Mouse (Mus musculus) adrenal gland, adult (tissue): ENCODE results near the gene Tgm7.

Source experiments
- DNase-seq, 2 experiments: peaks; one replicate each; pipeline ENCODE4 v3.0.0; 2022 to 2023; ENCODE audit warnings: low spot score in 1 of 2; ENCODE audit not compliant: inconsistent age in 2 of 2

Gene Tgm7

GRCm38 (mm10) chr2:121074747-121075146 lies 34.8 kb downstream of the Tgm7 start:
- no peak for DNase-seq

DNA sequence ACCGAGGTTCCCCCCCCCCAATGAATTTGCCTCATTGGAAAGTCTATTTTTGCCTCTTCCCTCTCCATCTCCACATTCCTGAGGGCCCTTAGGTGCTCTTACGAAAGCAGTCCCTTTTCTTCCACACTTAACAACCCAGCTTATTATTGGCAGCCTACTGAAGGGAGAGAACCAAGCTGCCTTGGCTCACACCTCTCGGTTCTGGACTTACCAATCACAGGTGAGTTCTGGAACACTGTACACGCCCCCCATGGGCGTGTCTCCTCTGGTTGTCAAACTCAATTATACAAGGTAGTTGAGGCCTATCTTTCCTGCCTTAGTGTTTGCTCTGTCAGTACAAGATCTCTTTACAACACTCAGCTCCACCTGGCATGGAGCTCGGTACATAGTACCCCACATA lies 37.7 kb downstream of the Tgm7 start:
- no peak for DNase-seq

GRCm38 (mm10) chr2:121069506-121069905 lies 40.1 kb downstream of the Tgm7 start:
- DNase-seq, result no peak

DNA sequence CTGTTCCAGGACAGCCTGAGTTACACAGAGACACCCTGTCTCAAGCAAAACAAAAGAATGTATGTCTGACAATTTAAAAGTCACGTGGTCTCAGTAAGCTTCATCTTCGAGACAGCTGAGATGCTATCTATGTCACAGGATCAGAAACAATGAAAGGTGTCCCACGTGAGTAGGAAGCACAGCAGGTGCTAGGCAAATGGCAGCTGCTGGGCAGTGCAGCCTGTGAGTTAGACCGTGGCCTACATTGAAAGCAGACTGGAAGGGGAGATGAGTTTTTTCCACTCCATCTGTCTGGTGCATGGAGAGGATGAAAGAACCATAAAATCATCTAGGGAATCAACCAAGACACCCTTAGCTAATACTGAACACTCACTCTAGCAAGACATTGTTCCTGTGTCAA lies 42.5 kb downstream of the Tgm7 start:
- DNase-seq, result no peak

DNA sequence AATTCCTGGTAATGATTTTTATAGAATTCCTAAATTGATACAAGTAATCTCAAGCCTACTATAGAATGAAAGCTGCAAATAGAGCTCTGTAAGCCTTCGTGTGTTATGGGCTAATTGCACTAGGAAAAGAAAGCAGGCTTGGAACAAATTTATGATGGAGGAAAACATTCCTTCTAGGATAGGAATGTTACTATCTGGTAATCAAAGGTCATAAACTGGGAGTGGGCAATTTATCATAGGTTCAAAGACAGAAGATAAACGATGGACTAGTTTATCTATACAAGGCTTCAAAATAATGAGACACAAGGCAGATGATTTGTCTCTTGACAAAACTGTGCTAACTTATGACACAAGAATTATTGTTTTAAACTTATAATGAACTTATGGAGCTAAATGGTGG lies 48.3 kb downstream of the Tgm7 start:
- no peak for DNase-seq

GRCm38 (mm10) chr2:121057997-121058396 lies 51.6 kb downstream of the Tgm7 start:
- no peak for DNase-seq

GRCm38 (mm10) chr2:121055915-121056314 lies 53.7 kb downstream of the Tgm7 start:
- DNase-seq, result no peak

DNA sequence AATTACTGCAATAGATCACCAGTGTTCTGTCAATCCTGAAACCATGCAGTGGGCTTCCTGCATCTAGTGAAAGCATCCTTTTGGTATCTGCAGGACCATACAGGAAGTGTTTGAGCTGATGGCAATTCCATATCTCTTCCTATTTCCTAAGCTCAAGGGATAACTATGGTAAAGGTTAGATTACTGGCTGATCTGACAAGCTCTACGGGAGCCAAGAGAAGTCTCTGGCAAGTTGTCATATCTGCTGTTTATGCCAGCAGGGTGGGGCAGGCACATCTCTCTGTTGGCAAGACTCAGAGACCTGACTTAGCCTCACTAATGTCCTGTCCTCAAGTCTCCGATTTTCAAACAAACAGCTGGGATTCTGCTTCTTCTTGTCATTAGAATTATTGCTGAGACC lies 55.5 kb downstream of the Tgm7 start:
- DNase-seq, result no peak

- no peak for DNase-seq
These were observed 57.4 kb downstream of the Tgm7 start for GRCm38 (mm10) chr2:121052176-121052575.

DNA sequence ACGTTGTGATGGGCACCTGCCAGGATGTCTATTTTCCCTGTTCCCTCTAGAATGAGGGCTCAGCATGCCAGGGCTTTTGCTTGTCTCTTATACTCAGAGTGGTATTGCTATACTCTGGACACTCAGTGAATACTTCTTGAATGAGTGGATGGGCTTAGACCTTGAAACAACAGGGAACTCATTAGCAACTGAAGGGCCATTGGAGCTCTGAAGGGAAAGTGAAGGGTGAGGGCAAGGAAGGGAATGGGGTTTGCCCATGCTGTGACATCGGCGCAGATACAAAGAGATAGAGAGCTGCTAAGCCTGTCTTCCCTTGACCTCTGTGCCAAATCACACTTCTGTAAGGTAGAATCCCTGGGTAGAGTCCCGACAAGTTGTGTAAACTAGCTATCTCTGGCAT lies 63.9 kb downstream of the Tgm7 start:
- no peak for DNase-seq
